Mouse (Mus musculus) midbrain, embryonic 10.5 days (tissue): ENCODE results near the gene Arl6. TPM values are rescaled to one million over a fixed set of nuclear protein-coding genes. Genes with fewer than 3 reads are reported as not detected.

Source experiments
- DNase-seq: peaks from one replicate; pipeline ENCODE4 v3.0.0-alpha.2; 2017; ENCODE audit warnings: low spot score
- H3K27ac ChIP-seq: fragments of 300-500 bp; sonication (generic); replicated peaks from 2 replicates; pipeline ENCODE4 v1.5.1; 2016; ENCODE audit warnings: mild to moderate bottlenecking
- H3K27me3 ChIP-seq: fragments of 300-500 bp; sonication (generic); 2 replicates; pipeline ENCODE4 v1.6.1; 2016; ENCODE audit warnings: low read depth, mild to moderate bottlenecking; ENCODE audit not compliant: poor library complexity, severe bottlenecking
- H3K36me3 ChIP-seq: fragments of 300-500 bp; sonication (generic); 2 replicates; pipeline ENCODE4 v1.6.1; 2016; ENCODE audit warnings: mild to moderate bottlenecking, moderate library complexity
- H3K4me1 ChIP-seq: fragments of 300-500 bp; sonication (generic); 2 replicates; pipeline ENCODE4 v1.6.1; 2016
- H3K4me3 ChIP-seq: fragments of 300-500 bp; sonication (generic); 2 replicates; pipeline ENCODE4 v1.5.1; 2016; ENCODE audit warnings: mild to moderate bottlenecking, moderate library complexity
- H3K9me3 ChIP-seq: fragments of 300-500 bp; sonication (generic); replicated peaks from 2 replicates; pipeline ENCODE4 v1.6.1; 2016; ENCODE audit warnings: mild to moderate bottlenecking
- WGBS: fragments of 180-500 bp; shearing (Covaris S2); methylation state at CpG from one replicate; pipeline ENCODE4 v1.1.7; 2016; 5-methylcytosine and 5-hydroxymethylcytosine counted together
- polyA plus RNA-seq: library from polyadenylated mRNA; unstranded; fragments of >200 nt; fragmentation: Nextera tagmentation; extraction: Ambion mirVana; gene quantifications from 2 replicates; pipeline ENCODE4 v1.2.1, GENCODE M21; 2016

Gene Arl6
- polyA plus RNA-seq, 1 experiment from 2014 or later = 51.9 TPM

GRCm38 (mm10) chr16:59579237-59579636 is 60.0 kb downstream of the Arl6 start:
- H3K9me3 ChIP-seq = no peaks in the 10 kb centered on the region
- no peak for DNase-seq
- no peak overlapping the region for H3K4me3 ChIP-seq
- H3K27me3 ChIP-seq = no peaks in the 10 kb centered on the region
- H3K4me1 ChIP-seq = no peaks in the 10 kb centered on the region
- WGBS = 90% methylated on average over 8 of the region's 8 CpGs
- H3K36me3 ChIP-seq = no peaks in the 10 kb centered on the region
- no peak overlapping the region for H3K27ac ChIP-seq

GRCm38 (mm10) chr16:59573961-59574360 is 65.2 kb downstream of the Arl6 start:
- Histone ChIP-seq H3K27ac (no peak overlapping the region), H3K9me3 (no peaks in the 10 kb centered on the region), H3K36me3 (no peaks in the 10 kb centered on the region), H3K4me3 (no peak overlapping the region), H3K4me1 (no peaks in the 10 kb centered on the region), H3K27me3 (no peaks in the 10 kb centered on the region)
- no peak for DNase-seq
- WGBS = 84% methylated on average over 11 of the region's 11 CpGs

GRCm38 (mm10) chr16:59572685-59573084 is 66.5 kb downstream of the Arl6 start:
- peaks cover 4% of the 10 kb centered on the region; the same call in 1 of the 2 replicates for H3K4me1 ChIP-seq
- no peaks in the 10 kb centered on the region for H3K9me3 ChIP-seq
- DNase-seq = no peak
- H3K27me3 ChIP-seq = no peaks in the 10 kb centered on the region
- WGBS = 91% methylated on average over 3 of the region's 3 CpGs
- no peak overlapping the region for H3K27ac ChIP-seq
- H3K4me3 ChIP-seq = no peak overlapping the region
- no peaks in the 10 kb centered on the region for H3K36me3 ChIP-seq

- WGBS = 94% methylated on average over 8 of the region's 8 CpGs
- H3K36me3 ChIP-seq = no peaks in the 10 kb centered on the region
- no peaks in the 10 kb centered on the region for H3K27me3 ChIP-seq
- DNase-seq = no peak
- H3K4me3 ChIP-seq = no peak overlapping the region
- H3K27ac ChIP-seq = no peak overlapping the region
- no peaks in the 10 kb centered on the region for H3K9me3 ChIP-seq
- H3K4me1 ChIP-seq = peaks cover 4% of the 10 kb centered on the region; the same call in 1 of the 2 replicates
Observed at GRCm38 (mm10) chr16:59570807-59571206, 68.4 kb downstream of the Arl6 start.

GRCm38 (mm10) chr16:59569837-59570236 is 69.4 kb downstream of the Arl6 start:
- H3K27me3 ChIP-seq = no peaks in the 10 kb centered on the region
- H3K4me1 ChIP-seq = peaks cover 4% of the 10 kb centered on the region; the same call in 1 of the 2 replicates
- peaks cover 3% of the 10 kb centered on the region; the same call in 1 of the 2 replicates for H3K36me3 ChIP-seq
- DNase-seq = no peak
- no peak overlapping the region for H3K4me3 ChIP-seq
- 88% methylated on average over 8 of the region's 8 CpGs for WGBS
- no peaks in the 10 kb centered on the region for H3K9me3 ChIP-seq
- H3K27ac ChIP-seq = no peak overlapping the region

- no peak overlapping the region for H3K4me3 ChIP-seq
- H3K27ac ChIP-seq = no peak overlapping the region
- H3K36me3 ChIP-seq = peaks cover 3% of the 10 kb centered on the region; the same call in 1 of the 2 replicates
- H3K27me3 ChIP-seq = no peaks in the 10 kb centered on the region
- peaks cover 4% of the 10 kb centered on the region; the same call in 1 of the 2 replicates for H3K4me1 ChIP-seq
- 70% methylated on average over 10 of the region's 10 CpGs for WGBS
- no peaks in the 10 kb centered on the region for H3K9me3 ChIP-seq
- DNase-seq = no peak
Observed at GRCm38 (mm10) chr16:59567721-59568381, 71.3 kb downstream of the Arl6 start.

GRCm38 (mm10) chr16:59566437-59566836 is 72.8 kb downstream of the Arl6 start:
- no peak overlapping the region for H3K4me3 ChIP-seq
- no peaks in the 10 kb centered on the region for H3K27me3 ChIP-seq
- WGBS = 88% methylated on average over 4 of the region's 4 CpGs
- H3K36me3 ChIP-seq = peaks cover 3% of the 10 kb centered on the region; the same call in 1 of the 2 replicates
- H3K9me3 ChIP-seq = no peaks in the 10 kb centered on the region
- H3K27ac ChIP-seq = no peak overlapping the region
- peaks cover 4% of the 10 kb centered on the region; the same call in 1 of the 2 replicates for H3K4me1 ChIP-seq
- DNase-seq = no peak

- Histone ChIP-seq H3K4me1 (peaks cover 4% of the 10 kb centered on the region; the same call in 1 of the 2 replicates), H3K9me3 (no peaks in the 10 kb centered on the region), H3K27me3 (no peaks in the 10 kb centered on the region), H3K4me3 (no peak overlapping the region), H3K27ac (no peak overlapping the region), H3K36me3 (peaks cover 3% of the 10 kb centered on the region; the same call in 1 of the 2 replicates)
- DNase-seq = no peak
- WGBS = 67% methylated on average over 2 of the region's 2 CpGs
Observed at GRCm38 (mm10) chr16:59565631-59566030, 73.6 kb downstream of the Arl6 start.

- Histone ChIP-seq H3K4me3 (no peak overlapping the region), H3K27me3 (no peaks in the 10 kb centered on the region), H3K4me1 (peaks cover 4% of the 10 kb centered on the region; the same call in 1 of the 2 replicates), H3K9me3 (no peaks in the 10 kb centered on the region), H3K27ac (no peak overlapping the region), H3K36me3 (peaks cover 10% of the 10 kb centered on the region; the same call in 1 of the 2 replicates)
- 83% methylated on average over 5 of the region's 5 CpGs for WGBS
- DNase-seq = no peak
Observed at GRCm38 (mm10) chr16:59564025-59564424, 75.2 kb downstream of the Arl6 start.

Other genes starting within 250 kb of the Arl6 start
- gene Gabrr3, start 232.1 kb downstream of the Arl6 start, polyA plus RNA-seq = 0.04 and 0.11 TPM in 2 replicates
- gene Riox2, start 167.6 kb downstream of the Arl6 start, polyA plus RNA-seq = 28.8 and 33.9 TPM in 2 replicates
- 5.2 and 5.5 TPM in 2 replicates for gene Crybg3, start 38.4 kb downstream of the Arl6 start, polyA plus RNA-seq